In genomic region chr8:83582226-83582625, GRCm38 (mm10) we compare ENCODE assay signal across 31 mouse cellular contexts. TPM values are rescaled to one million over a fixed set of nuclear protein-coding genes. Genes with fewer than 3 reads are reported as not detected.
DNase-seq lines count a peak whose midpoint lies in the region; ATAC-seq and TF ChIP-seq lines count a peak whose summit lies in the region.
"Had no signal": no experiment of that assay in that cellular context is flagged by ENCODE, and none has a peak within 500 bp of the region (broad histone marks: within the 10 kb centered on the region; RNA-seq: fewer than 3 reads in every experiment).

No protein-coding gene starts in this region.

- no peaks in the 10 kb centered on the region for H3K36me3 ChIP-seq in liver, adult 2 months (ENCODE audit: control insufficient read depth, insufficient read depth, low read length)
- H3K36me3 ChIP-seq in liver, postnatal 0 days (replicated peaks; ENCODE audit: insufficient read depth, low read length): no peaks in the 10 kb centered on the region
- H3K36me3 ChIP-seq: hindbrain, embryonic 15.5 days; stomach, embryonic 15.5 days had no signal

- peaks cover 58% of the 10 kb centered on the region for H3K4me1 ChIP-seq in liver, adult 2 months (ENCODE audit: control insufficient read depth, insufficient read depth, low read length)
- peaks cover 23% of the 10 kb centered on the region for H3K4me1 ChIP-seq in liver, postnatal 0 days (ENCODE audit: insufficient read depth)

- no peak overlapping the region for H3K4me2 ChIP-seq in liver, postnatal 0 days (ENCODE audit: low read depth, low read length)
- H3K4me2 ChIP-seq: hindbrain, embryonic 15.5 days; intestine, embryonic 15.5 days; stomach, embryonic 15.5 days had no signal

- TF ChIP-seq EP300 in liver, postnatal 0 days (IDR thresholded peaks at IDR 0.05; ENCODE audit: low read depth): no peak

- H3K4me3 ChIP-seq in liver, adult 2 months (ENCODE audit: insufficient read depth, low read depth, low read length): no peak overlapping the region
- H3K4me3 ChIP-seq in liver, postnatal 0 days (ENCODE audit: low read depth, low read length): no peak overlapping the region
- H3K4me3 ChIP-seq: hindbrain, embryonic 15.5 days; intestine, embryonic 15.5 days; limb, embryonic 10.5 days; myocyte; stomach, embryonic 15.5 days had no signal

- no peaks in the 10 kb centered on the region for H3K9me3 ChIP-seq in liver, postnatal 0 days (ENCODE audit: low read length)
- H3K9me3 ChIP-seq: hindbrain, embryonic 15.5 days; intestine, embryonic 15.5 days; limb, embryonic 10.5 days; stomach, embryonic 15.5 days had no signal

- DNase-seq in cerebellum, adult 11 months: peak; percentile 25
- no peak for DNase-seq in cerebellum, adult 8-10 months
- DNase-seq in liver, adult 2 months (ENCODE audit: extremely low read depth, low read depth, low spot score): peak; percentile 86
- no peak for DNase-seq in liver, postnatal 0 days
- peak; percentile 17 for DNase-seq in urinary bladder, adult 2 months (ENCODE audit: low spot score)
- DNase-seq in urinary bladder, postnatal 10 days (ENCODE audit: low spot score): no peak
- DNase-seq: gastrocnemius, postnatal 25 days; heart, postnatal 4 days; kidney, adult 8-10 months; kidney, postnatal 10 days; liver; midbrain, embryonic 14.5 days; right cerebral cortex, adult 18-20 months; right cerebral cortex, postnatal 4 days had no signal

- no peak; the same call in 1 of the 2 replicates for TF ChIP-seq CTCF in liver, adult 2 months (IDR thresholded peaks at IDR 0.05; ENCODE audit: low read depth, low read length)
- TF ChIP-seq CTCF in liver, postnatal 0 days (IDR thresholded peaks at IDR 0.05; ENCODE audit: low read depth): no peak

- H3K27me3 ChIP-seq in liver, adult 2 months (ENCODE audit: control insufficient read depth, insufficient read depth, low read length): no peaks in the 10 kb centered on the region
- no peaks in the 10 kb centered on the region for H3K27me3 ChIP-seq in liver, postnatal 0 days (ENCODE audit: insufficient read depth, low read length)
- H3K27me3 ChIP-seq: hindbrain, embryonic 15.5 days; intestine, embryonic 15.5 days; stomach, embryonic 15.5 days had no signal

- H3K9ac ChIP-seq in liver, adult 2 months (ENCODE audit: low read depth, low read length): no peak overlapping the region
- H3K9ac ChIP-seq in liver, postnatal 0 days (replicated peaks): no peak overlapping the region
- H3K9ac ChIP-seq: hindbrain, embryonic 15.5 days; intestine, embryonic 15.5 days; stomach, embryonic 15.5 days had no signal

- TF ChIP-seq POLR2A in liver, adult 2 months (IDR thresholded peaks at IDR 0.05; ENCODE audit: extremely low read depth, insufficient read depth, low read length): no peak

- H3K27ac ChIP-seq in liver, adult 2 months (replicated peaks; ENCODE audit: insufficient read depth, low read depth, low read length): no peak overlapping the region
- no peak overlapping the region for H3K27ac ChIP-seq in liver, postnatal 0 days (ENCODE audit: low read depth)
- H3K27ac ChIP-seq: hindbrain, embryonic 15.5 days; intestine, embryonic 15.5 days; limb, embryonic 10.5 days; stomach, embryonic 15.5 days had no signal

- peaks cover 49% of the 10 kb centered on the region for H3K79me2 ChIP-seq in liver, adult 2 months (ENCODE audit: control insufficient read depth, insufficient read depth, low read length)

- no peak for ATAC-seq in liver, postnatal 0 days
- no peak for ATAC-seq in erythroblast, adult 5-6 weeks (replicated peaks; ENCODE audit: low FRiP score, poor library complexity, severe bottlenecking)
- ATAC-seq: CD4-positive, CD25-positive, alpha-beta regulatory T cell, adult 4 months; forebrain, embryonic 14.5 days; intestine, embryonic 15.5 days; lung, postnatal 0 days had no signal

- WGBS in liver, adult 2 months: 24% methylated on average over 8 of the region's 8 CpGs
- WGBS in liver, postnatal 0 days (ENCODE audit: insufficient replicate concordance): 85% methylated on average over 8 of the region's 8 CpGs

RNA-seq across cellular contexts. Expression of gene Ndufb7, which starts 15.8 kb away (rescaled TPM):
- total RNA-seq in liver, adult 2 months (2014; rRNA removed): 190 and 193 TPM in 2 replicates
- polyA plus RNA-seq in liver, adult 2 months (2012; rRNA removed): 297 and 359 TPM in 2 replicates
- 298 and 304 TPM in 2 replicates for polyA plus RNA-seq in liver, postnatal 0 days (2015; fragmentation: Nextera tagmentation; extraction: Ambion mirVana)
- polyA plus RNA-seq in urinary bladder, adult 2 months (2012; rRNA removed): 241 and 263 TPM in 2 replicates
- 49.8 and 57.9 TPM in 2 replicates for total RNA-seq in erythroblast, adult 5-6 weeks (2015; ENCODE audit: low replicate concordance)
- 59.0 and 89.2 TPM in 2 replicates for total RNA-seq in erythroblast, adult 5-6 weeks (2017; ENCODE audit: low replicate concordance)

RNA-seq across cellular contexts. Expression of gene Tecr, which starts 25.5 kb away (rescaled TPM):
- 108 and 130 TPM in 2 replicates for total RNA-seq in liver, adult 2 months (2014; rRNA removed)
- polyA plus RNA-seq in liver, adult 2 months (2012; rRNA removed): 647 and 677 TPM in 2 replicates
- polyA plus RNA-seq in liver, postnatal 0 days (2015; fragmentation: Nextera tagmentation; extraction: Ambion mirVana): 252 and 258 TPM in 2 replicates
- polyA plus RNA-seq in urinary bladder, adult 2 months (2012; rRNA removed): 298 and 313 TPM in 2 replicates
- 130 and 150 TPM in 2 replicates for total RNA-seq in erythroblast, adult 5-6 weeks (2015; ENCODE audit: low replicate concordance)
- 47.5 and 77.4 TPM in 2 replicates for total RNA-seq in erythroblast, adult 5-6 weeks (2017; ENCODE audit: low replicate concordance)

RNA-seq across cellular contexts. Expression of gene Dnajb1, which starts 25.8 kb away (rescaled TPM):
- 8.3 and 12.4 TPM in 2 replicates for total RNA-seq in liver, adult 2 months (2014; rRNA removed)
- polyA plus RNA-seq in liver, adult 2 months (2012; rRNA removed): 17.0 and 18.2 TPM in 2 replicates
- 29.4 and 31.6 TPM in 2 replicates for polyA plus RNA-seq in liver, postnatal 0 days (2015; fragmentation: Nextera tagmentation; extraction: Ambion mirVana)
- 30.7 and 36.8 TPM in 2 replicates for polyA plus RNA-seq in urinary bladder, adult 2 months (2012; rRNA removed)
- 12.9 and 25.7 TPM in 2 replicates for total RNA-seq in erythroblast, adult 5-6 weeks (2015; ENCODE audit: low replicate concordance)
- total RNA-seq in erythroblast, adult 5-6 weeks (2017; ENCODE audit: low replicate concordance): 15.6 and 19.5 TPM in 2 replicates

RNA-seq across cellular contexts. Expression of gene Olfr370, which starts 46.6 kb away (rescaled TPM):
- not detected in 2 replicates for total RNA-seq in liver, adult 2 months (2014; rRNA removed)
- polyA plus RNA-seq in liver, adult 2 months (2012; rRNA removed): not detected in 2 replicates
- polyA plus RNA-seq in liver, postnatal 0 days (2015; fragmentation: Nextera tagmentation; extraction: Ambion mirVana): not detected in 2 replicates
- not detected in 2 replicates for polyA plus RNA-seq in urinary bladder, adult 2 months (2012; rRNA removed)
- total RNA-seq in erythroblast, adult 5-6 weeks (2015; ENCODE audit: low replicate concordance): not detected in 2 replicates
- not detected in 2 replicates for total RNA-seq in erythroblast, adult 5-6 weeks (2017; ENCODE audit: low replicate concordance)
- total RNA-seq: gastrocnemius, postnatal 25 days; heart, postnatal 4 days; layer of hippocampus, adult 18-20 months; layer of hippocampus, postnatal 14 days; left cerebral cortex, adult 8-10 months had no signal
- polyA plus RNA-seq: forebrain, embryonic 14.5 days; frontal cortex, adult 2 months; heart, embryonic 16.5 days; intestine, embryonic 15.5 days; limb, embryonic 10.5 days; liver, embryonic 16.5 days; lung, postnatal 0 days; midbrain, embryonic 14.5 days; myocyte; neural tube, embryonic 14.5 days; stomach, embryonic 15.5 days; thymus, postnatal 0 days had no signal

Comparison
In these comparisons a context has a peak if more than half of its experiments do, and no peak if none do; other contexts are left out.
1. DNase-seq: peak in cerebellum, adult 11 months (single experiment), liver, adult 2 months (single experiment) and urinary bladder, adult 2 months (single experiment); none in cerebellum, adult 8-10 months (single experiment), liver, postnatal 0 days (single experiment) and urinary bladder, postnatal 10 days (single experiment).